Mouse (Mus musculus): ENCODE measurements around the gene Rrp1b.
"Not testable (repeated sequence)": the region's sequence is repeated elsewhere in the genome, so short reads cannot be mapped to it uniquely, and the experiment has no call there.

Rrp1b gene

DNA sequence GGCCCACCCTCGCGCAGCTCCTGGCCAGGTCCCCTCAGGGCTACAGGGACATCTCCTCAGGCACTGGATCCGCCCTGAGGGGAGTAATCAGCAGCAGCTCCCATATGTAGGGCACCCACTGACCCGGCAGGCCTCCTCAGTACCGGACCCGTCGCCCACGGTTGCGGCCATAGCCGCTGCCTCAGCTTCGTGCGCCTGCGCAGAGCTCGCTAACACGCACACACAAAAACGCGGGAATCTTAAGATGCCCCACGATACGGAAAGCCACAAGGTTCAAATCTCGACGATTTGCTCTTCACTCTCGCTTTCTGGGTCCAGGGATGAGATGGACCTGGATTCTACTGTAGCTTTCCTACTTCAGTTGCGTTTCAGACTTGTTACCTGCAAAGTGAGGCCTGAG is 1.6 kb upstream of the Rrp1b start:
- no peak for DNase-seq

GRCm38 (mm10) chr17:32036509-32037438 is 874 bp downstream of the Rrp1b start:
- no peak for DNase-seq

GRCm38 (mm10) chr17:32040263-32040662 is 4.4 kb downstream of the Rrp1b start:
- no peak for DNase-seq

DNA sequence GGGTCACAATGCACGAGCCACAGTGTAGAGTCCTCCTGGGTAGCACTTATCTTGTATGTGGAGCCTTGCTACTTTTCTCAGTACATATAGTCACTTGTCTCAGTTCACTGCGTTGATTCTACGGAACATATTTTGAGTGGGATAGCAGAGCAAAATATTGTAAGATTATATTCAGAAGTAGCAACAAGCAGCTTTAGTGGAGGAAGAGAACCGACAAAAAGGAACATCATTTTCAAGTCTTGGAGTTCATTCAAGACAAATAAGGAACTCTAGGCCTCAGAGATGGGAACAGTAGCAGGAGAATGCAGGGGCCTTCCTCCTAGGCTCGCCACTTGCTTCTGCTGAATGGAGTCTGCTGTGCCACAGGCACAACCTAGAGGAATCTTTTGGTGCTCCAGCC is 10.6 kb downstream of the Rrp1b start:
- no peak for DNase-seq

DNA sequence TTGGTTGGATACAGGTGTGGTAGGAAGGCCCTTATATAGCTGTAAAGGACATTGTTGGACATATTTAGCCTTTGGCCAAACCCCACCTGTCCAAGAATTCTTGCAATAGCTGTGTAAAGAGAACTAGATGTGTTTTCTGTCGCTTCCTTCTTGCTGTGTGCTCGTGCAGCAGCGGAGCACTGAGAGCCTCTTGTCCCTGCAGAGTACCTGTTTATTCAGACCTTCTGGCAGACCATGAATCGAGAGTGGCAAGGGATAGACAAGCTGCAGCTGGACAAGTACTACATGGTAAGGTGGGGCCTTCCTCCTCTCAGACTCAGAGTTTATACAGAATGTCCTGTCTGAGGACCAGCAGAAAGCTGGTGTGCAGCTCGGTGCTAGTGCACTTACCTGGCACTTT is 12.5 kb downstream of the Rrp1b start:
- DNase-seq, result no peak

- DNase-seq, result no peak
Measured at GRCm38 (mm10) chr17:32049914-32050313, 14.0 kb downstream of the Rrp1b start.

GRCm38 (mm10) chr17:32050609-32051008 is 14.7 kb downstream of the Rrp1b start:
- no peak for DNase-seq

GRCm38 (mm10) chr17:32052237-32053080 is 16.6 kb downstream of the Rrp1b start:
- DNase-seq, result no peak

DNA sequence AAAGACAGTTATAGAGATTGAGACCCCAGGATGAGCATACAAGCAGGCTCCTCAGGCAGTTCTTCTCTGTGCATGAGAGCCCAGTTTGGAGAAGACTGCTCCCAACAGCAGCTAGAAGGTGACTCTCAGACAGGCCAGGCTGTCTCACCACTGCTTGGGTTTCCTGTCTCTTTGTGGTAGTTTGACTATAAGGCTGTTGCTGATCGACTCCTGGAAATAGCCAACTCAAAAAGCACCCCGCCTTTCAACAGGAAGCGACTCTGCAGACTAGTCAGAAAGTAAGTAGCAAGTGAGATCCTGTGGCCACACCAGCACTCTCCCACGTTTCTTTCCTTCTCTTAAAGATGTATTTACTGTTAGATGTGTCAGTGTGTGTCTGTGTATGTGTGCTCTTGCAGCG is 17.8 kb downstream of the Rrp1b start:
- no peak for DNase-seq

DNA sequence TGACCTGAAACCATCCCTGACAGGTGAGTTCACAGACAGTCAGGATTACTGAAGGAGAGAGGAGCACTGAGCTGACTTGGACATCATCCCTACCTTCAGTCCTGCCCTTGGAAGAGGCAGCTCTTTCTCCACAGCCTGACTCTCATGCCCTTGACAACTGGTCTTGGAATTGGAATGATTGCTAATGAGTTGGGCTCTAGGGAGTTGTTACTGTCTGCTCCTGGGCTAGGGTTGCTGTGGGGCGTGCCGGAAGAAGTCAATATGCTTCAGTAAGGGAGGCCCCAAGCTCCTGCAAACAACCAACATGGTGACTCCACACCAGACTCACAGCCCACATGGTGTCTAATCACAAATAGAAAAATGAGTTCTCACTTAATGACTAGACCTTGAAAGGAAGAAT is 21.9 kb downstream of the Rrp1b start:
- no peak for DNase-seq

GRCm38 (mm10) chr17:32059084-32059483 is 23.2 kb downstream of the Rrp1b start:
- DNase-seq, result no peak

- DNase-seq, result no peak
Measured at GRCm38 (mm10) chr17:32061219-32061618, 25.3 kb downstream of the Rrp1b start.

- no peak for DNase-seq
Measured at GRCm38 (mm10) chr17:32063654-32064053, 27.8 kb downstream of the Rrp1b start.

DNA sequence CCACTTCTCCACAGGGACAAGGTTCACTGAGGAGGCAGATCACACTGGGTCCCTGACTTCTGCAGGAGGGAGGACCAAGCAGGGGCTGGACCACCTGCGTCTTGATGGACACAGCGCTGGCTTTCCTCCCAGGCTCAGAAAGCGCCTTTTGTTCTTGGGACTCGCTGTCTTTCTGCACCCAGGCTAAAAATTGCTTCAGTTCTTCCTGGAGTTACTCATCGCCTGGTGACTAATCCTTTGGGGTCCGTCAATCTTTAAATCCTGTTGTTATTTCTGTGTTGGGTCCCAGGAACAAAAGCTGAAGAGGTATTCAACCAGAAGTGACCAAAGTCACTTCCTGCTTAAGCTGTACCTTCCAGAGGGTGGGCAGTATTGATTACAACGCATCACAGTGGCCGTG is 28.9 kb downstream of the Rrp1b start:
- DNase-seq, result not testable (repeated sequence)

- DNase-seq, result no peak
Measured at GRCm38 (mm10) chr17:32067541-32067940, 31.6 kb downstream of the Rrp1b start.

DNA sequence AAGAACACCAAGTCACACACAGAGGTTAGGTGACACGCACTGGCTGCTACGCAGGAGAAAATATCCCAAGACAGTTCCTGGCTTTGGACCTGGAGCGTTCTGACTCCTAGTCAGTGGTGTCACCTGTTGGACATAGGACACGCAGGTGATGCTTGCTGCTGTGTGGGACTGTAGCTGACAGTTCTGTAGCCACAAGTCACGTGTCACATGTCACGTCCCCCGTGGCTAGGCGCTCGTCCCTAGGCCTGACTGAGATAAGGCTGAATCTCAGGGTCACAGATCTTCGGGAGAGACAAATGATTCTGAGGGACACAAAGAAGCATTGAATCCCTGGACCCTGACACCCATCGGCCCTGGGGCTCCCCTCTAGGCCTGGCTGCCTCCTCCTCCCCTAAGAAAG is 32.5 kb downstream of the Rrp1b start:
- no peak for DNase-seq

DNA sequence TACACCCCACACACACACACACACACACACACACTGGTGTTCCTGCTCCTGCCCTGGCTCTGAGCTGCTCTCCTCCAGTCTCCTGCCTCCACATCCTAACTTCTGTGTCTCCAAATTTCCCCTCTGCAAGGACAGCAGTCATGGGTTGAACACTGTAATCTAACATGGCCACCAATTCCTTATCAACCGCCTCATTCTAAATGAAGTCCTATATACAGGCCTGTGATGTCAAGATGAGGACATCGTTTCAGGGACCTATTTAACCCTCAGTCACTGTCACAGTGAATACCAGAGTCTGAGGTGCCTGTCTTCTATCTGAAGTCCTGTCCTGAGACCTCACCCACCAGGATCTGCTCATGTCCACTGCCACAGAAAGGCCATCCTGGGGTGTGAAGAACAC is 32.9 kb downstream of the Rrp1b start:
- no peak for DNase-seq

- DNase-seq, result peak; percentile 64
Measured at GRCm38 (mm10) chr17:32073359-32073758, 37.5 kb downstream of the Rrp1b start.

DNA sequence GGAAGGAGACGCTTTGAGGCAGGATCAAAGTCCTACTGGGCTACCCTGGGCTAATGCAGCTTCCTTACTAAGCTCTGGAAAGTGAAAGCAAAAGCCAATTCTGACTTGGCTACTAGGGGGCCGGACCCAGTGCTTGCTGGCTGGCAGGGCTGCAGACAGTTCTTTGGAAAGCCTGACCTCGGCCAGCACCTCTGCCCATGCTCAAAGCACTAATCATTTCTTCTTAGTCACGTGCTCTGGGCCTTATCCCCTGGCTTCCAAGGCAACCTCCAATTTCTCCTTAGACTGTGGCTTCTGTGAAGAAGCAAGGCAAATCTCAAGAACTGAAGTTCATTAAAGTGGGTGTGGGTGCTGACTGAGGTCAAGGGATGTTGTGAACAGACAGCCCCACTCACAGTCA is 38.8 kb downstream of the Rrp1b start:
- no peak for DNase-seq

GRCm38 (mm10) chr17:32075164-32075563 is 39.3 kb downstream of the Rrp1b start:
- DNase-seq, result peak; percentile 12

DNA sequence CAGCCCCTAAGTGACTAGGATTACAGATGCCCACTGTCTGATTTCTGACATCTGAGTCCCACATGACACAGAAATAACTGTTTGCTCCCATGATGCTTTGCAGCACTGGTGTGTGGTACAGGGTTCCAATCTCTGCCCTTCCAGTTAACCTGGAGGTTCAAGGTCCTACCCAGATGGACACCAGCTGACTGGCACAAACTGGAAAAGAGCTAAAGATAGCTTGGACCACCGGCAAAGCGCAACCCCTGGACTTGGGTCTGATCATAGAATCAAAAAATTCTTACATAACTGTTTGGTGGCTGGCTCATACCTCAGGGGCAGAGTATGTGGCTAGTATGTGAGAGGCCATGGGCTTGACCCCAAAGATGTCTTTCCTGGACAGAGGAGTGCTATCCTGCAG is 47.5 kb downstream of the Rrp1b start:
- no peak for DNase-seq

- DNase-seq, result no peak
Measured at GRCm38 (mm10) chr17:32087069-32087468, 51.2 kb downstream of the Rrp1b start.

- no peak for DNase-seq
Measured at GRCm38 (mm10) chr17:32091032-32091363, 55.1 kb downstream of the Rrp1b start.

Measured in cerebellum, adult 9-11 months (tissue).